12 mouse cellular contexts compared by ENCODE assay signal in the genomic region with DNA sequence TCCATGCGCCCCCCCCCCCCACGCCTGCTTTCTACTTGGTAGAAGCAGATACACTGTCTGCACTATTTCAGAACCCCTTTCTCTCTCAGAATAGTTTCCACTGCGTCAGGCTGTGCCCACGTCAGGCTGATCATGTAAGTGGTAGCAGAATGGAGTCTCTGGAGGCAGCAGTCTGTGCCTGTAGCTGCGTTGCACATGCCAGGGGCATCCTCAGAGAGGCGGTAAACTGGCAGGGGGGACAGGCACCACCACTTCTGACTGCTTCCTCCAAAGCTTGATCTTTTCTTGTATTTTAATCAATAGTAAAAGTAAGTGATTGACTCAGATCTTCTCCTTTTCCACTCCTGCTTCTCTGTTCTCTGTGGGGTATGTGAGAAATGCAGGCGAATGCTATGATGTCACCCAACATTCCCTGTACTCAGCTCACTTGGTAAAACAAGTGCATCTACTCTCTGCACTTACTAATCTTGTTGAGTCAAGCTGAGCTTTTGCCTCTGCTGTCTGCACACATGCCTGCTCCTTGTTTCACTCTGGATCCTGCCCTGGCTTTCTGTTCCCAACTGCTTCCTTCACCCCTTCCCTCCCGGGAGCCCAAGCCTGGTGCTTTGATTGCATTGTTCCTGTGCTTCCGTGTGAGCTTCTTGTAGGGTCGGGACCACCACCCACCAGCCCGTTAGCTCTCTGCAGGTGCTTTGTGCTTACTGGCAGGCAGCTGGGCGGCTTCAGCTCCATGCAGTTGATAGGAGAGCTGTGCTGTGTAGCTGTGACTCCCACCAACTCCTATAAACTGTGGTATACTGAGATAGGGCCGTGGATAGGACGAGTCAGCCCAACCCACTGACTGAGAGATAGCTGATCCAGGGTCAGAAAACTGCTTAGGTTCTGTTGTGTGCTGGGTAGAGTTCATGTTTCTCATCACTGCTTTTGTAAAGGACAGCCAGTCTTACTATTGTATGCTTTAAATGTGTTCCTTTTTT.
DNase-seq lines count a peak whose midpoint lies in the region; ATAC-seq lines count a peak whose summit lies in the region.
"Had no signal": no experiment of that assay in that cellular context is flagged by ENCODE, and none has a peak within 500 bp of the region (broad histone marks: within the 10 kb centered on the region; RNA-seq: fewer than 3 reads in every experiment).

No protein-coding gene starts in this region.

- H3K4me3 ChIP-seq in heart, embryonic 10.5 days: peak overlapping the region; percentile 8; the same call in 1 of the 2 replicates

- no peaks in the 10 kb centered on the region for H3K27me3 ChIP-seq in heart, embryonic 10.5 days (ENCODE audit: insufficient read depth, poor library complexity, severe bottlenecking)

- DNase-seq in heart, embryonic 10.5 days (ENCODE audit: low spot score): no peak
- no peak for DNase-seq in heart, adult 9 months (ENCODE audit: low spot score in 2 of 2)
- DNase-seq in left cerebral cortex, postnatal 25 days (ENCODE audit: low spot score in 2 of 2): peak; percentile 37 to 87
- no peak for DNase-seq in left cerebral cortex, adult 11 months (ENCODE audit: low spot score)
- peak; percentile 18 for DNase-seq in NIH3T3 (ENCODE audit: low read depth)
- DNase-seq in ovary, adult 18-20 months (ENCODE audit: low spot score): no peak
- DNase-seq: embryo, embryonic 11 days; gastrocnemius, postnatal 10 days had no signal

- 0 out of 2 replicates have a peak, but pooled peaks cover 4% of the 10 kb centered on the region for H3K36me3 ChIP-seq in heart, embryonic 10.5 days

- no peaks in the 10 kb centered on the region for H3K9me3 ChIP-seq in heart, embryonic 10.5 days

- H3K27ac ChIP-seq in heart, embryonic 10.5 days: peak overlapping the region; percentile 56; the same call in 1 of the 2 replicates
- H3K27ac ChIP-seq: macrophage had no signal

- intact Hi-C loops in left cerebral cortex, postnatal 25 days (cut with DNase I): no loop called here

- H3K4me1 ChIP-seq in heart, embryonic 10.5 days: peaks cover 59% of the 10 kb centered on the region

- ATAC-seq in megakaryocyte progenitor cell, adult 5-6 weeks (replicated peaks; ENCODE audit: poor library complexity): peak; percentile 72
- ATAC-seq in erythroblast, adult 5-6 weeks (replicated peaks; ENCODE audit: low FRiP score, poor library complexity, severe bottlenecking): no peak
- ATAC-seq: intestine, embryonic 16.5 days had no signal

- WGBS in heart, embryonic 10.5 days: 47% methylated on average over 14 of the region's 14 CpGs

Comparison
In these comparisons a context has a peak if more than half of its experiments do, and no peak if none do; other contexts are left out.
1. DNase-seq: peak in left cerebral cortex, postnatal 25 days (2 of 2) and NIH3T3 (single experiment); none in heart, embryonic 10.5 days (single experiment), heart, adult 9 months (0 of 2), left cerebral cortex, adult 11 months (single experiment) and ovary, adult 18-20 months (single experiment).